Mouse (Mus musculus) heart, postnatal 4 days (tissue): ENCODE measurements around the gene Dgcr2. TPM values are rescaled to one million over a fixed set of nuclear protein-coding genes. Genes with fewer than 3 reads are reported as not detected.

Source experiments
- DNase-seq: peaks from one replicate; pipeline ENCODE4 v3.0.0; 2021
- total RNA-seq, 2 experiments: library from RNA; stranded (reverse); gene quantifications; 2 replicates each; pipeline ENCODE4 v1.2.3; 2021

Dgcr2 gene
- total RNA-seq: 10 to 100 TPM; 53.5 to 54.8 TPM

- no peak for DNase-seq
These were observed at the start of gene Dgcr2, which contains the start of gene Tssk2 for GRCm38 (mm10) chr16:17898462-17898861. TSS of gene Dgcr2 (minus strand) at chr16:17898562. TSS of gene Tssk2 (plus strand) at chr16:17898637.

- no peak for DNase-seq
These were observed 46.9 kb upstream of the Dgcr2 start for GRCm38 (mm10) chr16:17945081-17945831.

DNA sequence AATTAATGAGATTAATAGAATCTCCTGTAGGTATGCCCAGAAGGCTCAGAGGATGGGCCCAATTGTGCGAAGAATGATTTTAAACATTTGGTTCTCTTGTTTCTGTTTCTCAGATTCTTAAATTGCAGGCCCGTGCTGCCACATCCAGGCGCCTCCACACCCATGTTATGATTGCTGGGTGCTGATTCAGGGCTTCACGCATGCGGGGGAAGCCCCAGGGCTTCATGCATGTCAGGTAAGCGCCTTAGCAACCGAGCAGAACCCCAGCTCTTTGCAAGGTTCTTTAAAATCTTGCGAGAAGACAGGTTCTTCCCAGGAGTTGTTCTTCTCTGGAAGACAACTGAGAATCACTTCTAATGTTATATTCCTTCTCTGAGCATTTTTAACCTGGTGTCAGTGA is 45.1 kb upstream of the Dgcr2 start:
- DNase-seq: no peak

- DNase-seq: no peak
These were observed 40.9 kb upstream of the Dgcr2 start for GRCm38 (mm10) chr16:17939255-17939751.

GRCm38 (mm10) chr16:17938821-17939220 is 40.5 kb upstream of the Dgcr2 start:
- peak; percentile 72 for DNase-seq

- DNase-seq: no peak
These were observed 39.8 kb upstream of the Dgcr2 start for GRCm38 (mm10) chr16:17938187-17938586.

GRCm38 (mm10) chr16:17936776-17937175 is 38.4 kb upstream of the Dgcr2 start:
- no peak for DNase-seq

GRCm38 (mm10) chr16:17934445-17934910 is 36.1 kb upstream of the Dgcr2 start:
- DNase-seq: no peak

GRCm38 (mm10) chr16:17933594-17934444 is 35.5 kb upstream of the Dgcr2 start:
- no peak for DNase-seq

- no peak for DNase-seq
These were observed 33.6 kb upstream of the Dgcr2 start for GRCm38 (mm10) chr16:17931906-17932460.

- DNase-seq: no peak
These were observed 31.3 kb upstream of the Dgcr2 start for GRCm38 (mm10) chr16:17929631-17930030.

- DNase-seq: no peak
These were observed 30.8 kb upstream of the Dgcr2 start for GRCm38 (mm10) chr16:17929211-17929610.

DNA sequence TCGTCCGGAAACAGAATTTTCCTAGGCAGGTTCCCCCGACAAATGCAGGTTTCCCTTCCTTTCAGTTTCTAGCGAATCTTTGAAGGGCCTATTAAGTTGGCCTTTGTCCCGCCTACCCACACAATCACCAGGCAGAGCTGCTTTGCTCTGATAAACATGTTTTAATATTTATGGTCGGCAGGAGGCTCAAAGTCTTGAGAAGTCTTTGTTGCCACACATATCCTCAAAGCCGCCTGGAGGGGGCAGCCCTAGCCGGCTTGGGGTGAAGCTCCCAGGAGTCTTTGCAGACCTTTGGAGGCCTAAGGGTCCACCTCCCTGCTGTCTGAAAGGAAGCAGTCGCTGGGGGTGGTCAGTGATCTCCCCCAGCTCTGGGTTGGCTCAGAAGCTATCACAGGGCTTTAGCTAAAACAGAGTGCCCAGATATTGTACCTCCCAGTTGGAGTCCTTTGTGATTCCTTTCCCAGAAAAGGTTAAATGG is 30.3 kb upstream of the Dgcr2 start:
- peak; percentile 81 for DNase-seq

DNA sequence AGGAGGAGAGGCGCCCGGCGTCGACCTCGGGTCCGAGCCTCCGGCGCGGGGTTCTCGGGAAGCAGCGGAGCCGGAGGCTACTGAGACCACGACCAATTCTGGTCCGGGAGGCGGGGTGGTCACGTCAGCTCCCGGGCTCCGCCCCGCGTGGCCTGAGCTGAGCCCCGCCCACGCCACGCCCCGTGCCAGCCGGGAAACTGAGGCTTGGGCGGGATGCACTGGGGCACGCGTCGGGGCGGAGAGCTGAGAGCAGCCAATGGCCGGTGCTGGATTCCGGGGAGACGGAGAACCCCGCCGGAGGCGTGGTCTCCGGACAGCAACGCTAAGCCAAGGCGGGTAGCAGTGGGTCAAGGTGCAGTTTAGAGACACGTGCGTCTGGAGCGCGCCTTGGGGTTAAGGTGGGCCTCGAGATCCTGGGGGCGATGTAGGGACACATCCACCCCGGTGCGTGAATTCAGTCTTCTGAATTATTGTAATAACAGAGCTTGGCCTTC is 29.8 kb upstream of the Dgcr2 start, which contains the start of gene Slc25a1:
Gene Slc25a1, minus strand, starts transcription at position 133 of the 494 bp plus-strand sequence.
- DNase-seq: peak; percentile 70

DNA sequence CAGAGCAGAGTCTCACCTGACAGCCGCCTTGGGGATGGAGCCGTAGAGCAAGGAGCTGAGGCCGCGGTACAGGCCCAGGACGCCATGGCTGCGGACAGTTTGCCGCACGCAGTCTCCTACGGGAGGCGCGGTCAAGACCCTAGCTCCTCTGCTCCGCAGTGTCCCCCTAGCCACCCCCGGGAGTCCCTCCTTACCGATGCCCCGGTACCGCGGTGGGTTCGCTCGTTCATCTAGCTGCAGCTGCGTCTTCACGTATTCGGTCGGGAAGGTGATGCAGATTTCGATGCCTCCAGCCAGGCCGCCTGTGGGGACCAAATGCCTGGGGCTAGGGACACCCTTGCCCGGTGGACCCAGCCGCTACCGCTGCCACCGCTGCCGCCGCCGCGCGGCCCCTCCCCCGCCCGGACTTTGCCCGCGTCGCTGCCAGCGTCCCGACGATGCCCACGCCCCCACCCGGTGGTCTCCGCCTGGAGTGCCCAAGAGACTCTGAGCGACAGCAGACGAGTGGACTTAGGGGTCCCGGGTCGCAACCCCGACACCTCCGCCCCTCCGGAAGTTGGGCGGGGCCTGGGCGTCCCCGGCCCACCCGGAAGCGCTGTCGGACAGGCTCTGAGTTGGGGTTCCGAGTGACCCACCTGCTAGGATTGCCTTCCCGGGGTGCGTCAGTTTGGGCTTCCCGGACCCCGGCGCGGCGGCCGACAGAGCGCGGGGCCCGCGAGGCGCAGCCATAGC is 29.2 kb upstream of the Dgcr2 start:
- peak; percentile 52 for DNase-seq

- no peak for DNase-seq
These were observed 23.8 kb upstream of the Dgcr2 start for GRCm38 (mm10) chr16:17922163-17922538.

- peak; percentile 96 for DNase-seq
These were observed 23.2 kb upstream of the Dgcr2 start for GRCm38 (mm10) chr16:17921325-17922162.

GRCm38 (mm10) chr16:17920586-17920985 is 22.2 kb upstream of the Dgcr2 start:
- no peak for DNase-seq

- DNase-seq: peak; percentile 22
These were observed 16.2 kb upstream of the Dgcr2 start, which contains the start of gene Gsc2 for GRCm38 (mm10) chr16:17914307-17915249. TSS of gene Gsc2 (minus strand) at chr16:17915059.
